Mouse (Mus musculus): Measurements from ENCODE around the gene Cyp2d9. TPM values are rescaled to one million over a fixed set of nuclear protein-coding genes. Genes with fewer than 3 reads are reported as not detected.
"Not testable (repeated sequence)": the region's sequence is repeated elsewhere in the genome, so short reads cannot be mapped to it uniquely, and the experiment has no call there.

Gene Cyp2d9
- total and polyA plus RNA-seq, 2 experiments from 2014 or later = not detected

DNA sequence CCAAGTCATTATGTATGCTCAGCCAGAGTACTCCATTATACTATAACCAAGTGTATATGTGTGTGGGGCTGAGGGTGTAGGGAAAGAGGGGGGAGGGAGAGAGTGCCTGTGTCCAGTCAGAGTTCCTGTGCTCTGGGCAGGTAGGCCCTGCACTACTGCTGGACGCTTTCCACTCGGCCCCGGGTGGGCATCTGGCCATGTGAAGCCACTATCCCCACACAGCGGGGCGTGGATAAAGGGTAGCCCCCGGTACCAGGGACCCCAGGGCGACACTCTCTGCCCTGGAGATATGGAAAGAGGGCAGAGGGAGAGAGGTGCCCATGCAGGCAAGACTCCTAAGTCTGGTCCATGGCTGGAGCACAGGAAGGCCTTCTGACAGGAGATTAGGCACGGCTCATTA, 12.0 kb downstream of the Cyp2d9 start:
- no peak overlapping the region for H3K27ac ChIP-seq (ENCODE audit: low read depth, low read length)
- no peak overlapping the region for H3K4me3 ChIP-seq (ENCODE audit: low read depth, low read length)
- no peak for DNase-seq
- no peak for TF ChIP-seq CTCF (IDR thresholded peaks at IDR 0.05; ENCODE audit: low read depth)
- no peak overlapping the region for H3K9ac ChIP-seq
- ATAC-seq = no peak
- 79% methylated on average over 8 of the region's 8 CpGs for WGBS
- H3K27me3 ChIP-seq (ENCODE audit: insufficient read depth, low read length) = no peaks in the 10 kb centered on the region
- no peaks in the 10 kb centered on the region for H3K9me3 ChIP-seq (ENCODE audit: low read length)
- no peaks in the 10 kb centered on the region for H3K4me1 ChIP-seq (ENCODE audit: insufficient read depth)
- H3K36me3 ChIP-seq (ENCODE audit: insufficient read depth) = no peaks in the 10 kb centered on the region
- no peak overlapping the region for H3K4me2 ChIP-seq (ENCODE audit: low read depth)

DNA sequence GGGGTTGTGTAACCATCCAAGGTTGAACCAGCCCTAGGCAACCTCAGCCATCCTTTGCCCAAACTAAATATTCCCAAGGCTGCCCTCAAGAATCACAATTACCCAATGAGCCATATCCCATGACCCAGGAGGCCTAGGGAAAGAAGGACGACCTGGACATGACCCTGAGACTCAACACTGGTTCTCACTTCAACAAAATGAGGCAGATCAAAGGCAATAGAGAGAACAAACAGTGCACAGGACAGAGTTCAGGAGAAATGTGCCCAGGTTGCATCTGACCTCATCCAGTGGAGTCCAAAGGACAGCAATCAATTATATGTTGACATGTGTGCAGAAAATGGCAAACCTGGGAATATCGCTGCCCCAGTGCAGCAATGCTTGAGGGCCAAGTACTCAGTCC, 16.8 kb downstream of the Cyp2d9 start:
- H3K27me3 ChIP-seq (ENCODE audit: insufficient read depth, low read length); H3K4me1 ChIP-seq (ENCODE audit: insufficient read depth); DNase-seq; H3K36me3 ChIP-seq (ENCODE audit: insufficient read depth); H3K9me3 ChIP-seq (ENCODE audit: low read length); H3K27ac ChIP-seq (ENCODE audit: low read depth, low read length); H3K4me3 ChIP-seq (ENCODE audit: low read depth, low read length); H3K9ac ChIP-seq; H3K4me2 ChIP-seq (ENCODE audit: low read depth); ATAC-seq: not testable (repeated sequence)
- 77% methylated on average over 2 of the region's 2 CpGs for WGBS

DNA sequence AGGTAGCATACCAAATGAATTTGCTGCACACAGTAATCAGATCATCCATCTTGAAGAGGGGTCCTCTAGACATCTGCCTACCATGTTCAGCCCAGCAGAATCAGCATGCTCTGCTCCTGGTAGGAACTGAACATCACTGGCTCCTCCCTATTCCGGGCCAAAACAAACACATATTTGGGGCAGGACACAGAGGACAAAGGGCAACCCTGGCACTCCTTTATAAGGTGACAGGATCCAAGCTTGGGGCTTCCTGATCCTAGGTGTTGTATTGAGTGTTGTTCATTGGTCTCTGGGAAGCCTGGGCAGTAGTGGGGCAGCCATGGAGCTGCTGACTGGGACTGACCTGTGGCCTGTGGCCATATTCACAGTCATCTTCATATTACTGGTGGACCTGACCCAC, 18.9 kb downstream of the Cyp2d9 start:
- not testable (repeated sequence) for H3K27me3 ChIP-seq (ENCODE audit: insufficient read depth, low read length); DNase-seq; H3K9ac ChIP-seq; H3K9me3 ChIP-seq (ENCODE audit: low read length); H3K4me1 ChIP-seq (ENCODE audit: insufficient read depth); H3K4me3 ChIP-seq (ENCODE audit: low read depth, low read length); H3K36me3 ChIP-seq (ENCODE audit: insufficient read depth); H3K27ac ChIP-seq (ENCODE audit: low read depth, low read length); H3K4me2 ChIP-seq (ENCODE audit: low read depth); ATAC-seq
- WGBS = 75% methylated on average over 1 of the region's 1 CpGs

DNA sequence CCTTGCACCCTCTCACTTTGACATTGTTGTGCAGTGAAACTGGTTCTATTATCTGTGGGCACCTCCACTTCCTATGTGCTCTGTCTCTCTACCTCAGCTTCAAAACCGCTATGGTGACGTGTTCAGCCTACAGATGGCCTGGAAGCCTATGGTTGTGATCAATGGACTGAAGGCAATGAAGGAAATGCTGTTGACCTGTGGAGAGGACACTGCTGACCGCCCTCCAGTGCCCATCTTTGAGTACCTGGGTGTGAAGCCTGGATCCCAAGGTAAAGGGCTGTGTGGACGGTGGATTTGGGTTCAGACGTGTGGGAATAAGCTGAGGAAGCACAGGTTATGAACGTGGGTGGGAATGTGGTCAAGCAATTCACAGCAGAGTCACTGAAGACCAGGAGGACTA, 20.3 kb downstream of the Cyp2d9 start:
- not testable (repeated sequence) for H3K9me3 ChIP-seq (ENCODE audit: low read length); ATAC-seq; H3K4me1 ChIP-seq (ENCODE audit: insufficient read depth); H3K27me3 ChIP-seq (ENCODE audit: insufficient read depth, low read length); H3K4me2 ChIP-seq (ENCODE audit: low read depth); H3K9ac ChIP-seq; DNase-seq; H3K36me3 ChIP-seq (ENCODE audit: insufficient read depth); H3K4me3 ChIP-seq (ENCODE audit: low read depth, low read length); H3K27ac ChIP-seq (ENCODE audit: low read depth, low read length)
- WGBS = 88% methylated on average over 6 of the region's 6 CpGs

DNA sequence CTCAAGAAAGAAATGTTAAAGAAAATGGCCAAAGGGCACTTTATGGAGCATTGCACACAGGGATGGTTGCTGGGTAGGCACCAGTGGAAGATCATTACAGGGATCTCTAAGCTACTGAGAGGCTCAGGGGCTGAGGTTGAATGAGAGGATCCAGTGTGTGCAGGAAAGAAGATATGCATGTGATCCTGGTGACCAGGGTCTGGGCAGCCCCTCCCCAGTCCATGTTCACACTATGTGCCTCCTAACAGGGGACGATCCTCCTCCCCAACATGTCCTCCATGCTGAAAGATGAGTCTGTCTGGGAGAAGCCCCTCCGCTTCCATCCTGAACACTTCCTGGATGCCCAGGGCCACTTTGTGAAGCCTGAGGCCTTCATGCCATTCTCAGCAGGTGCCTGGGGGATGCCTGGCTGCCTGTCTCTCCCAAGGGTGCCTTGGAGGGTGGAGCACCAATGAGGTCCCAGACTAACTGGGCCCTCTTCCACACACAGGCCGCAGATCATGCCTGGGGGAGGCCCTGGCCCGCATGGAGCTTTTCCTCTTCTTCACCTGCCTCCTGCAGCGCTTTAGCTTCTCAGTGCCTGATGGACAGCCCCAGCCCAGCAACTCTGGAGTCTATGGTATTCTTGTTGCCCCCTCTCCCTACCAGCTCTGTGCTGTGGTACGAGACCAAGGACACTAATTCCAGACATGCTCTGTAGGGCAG, 23.0 kb downstream of the Cyp2d9 start:
- H3K27ac ChIP-seq (ENCODE audit: low read depth, low read length); H3K9me3 ChIP-seq (ENCODE audit: low read length); H3K36me3 ChIP-seq (ENCODE audit: insufficient read depth); H3K4me2 ChIP-seq (ENCODE audit: low read depth); H3K4me3 ChIP-seq (ENCODE audit: low read depth, low read length); H3K9ac ChIP-seq; H3K4me1 ChIP-seq (ENCODE audit: insufficient read depth); H3K27me3 ChIP-seq (ENCODE audit: insufficient read depth, low read length); DNase-seq; ATAC-seq: not testable (repeated sequence)
- 91% methylated on average over 6 of the region's 6 CpGs for WGBS

DNA sequence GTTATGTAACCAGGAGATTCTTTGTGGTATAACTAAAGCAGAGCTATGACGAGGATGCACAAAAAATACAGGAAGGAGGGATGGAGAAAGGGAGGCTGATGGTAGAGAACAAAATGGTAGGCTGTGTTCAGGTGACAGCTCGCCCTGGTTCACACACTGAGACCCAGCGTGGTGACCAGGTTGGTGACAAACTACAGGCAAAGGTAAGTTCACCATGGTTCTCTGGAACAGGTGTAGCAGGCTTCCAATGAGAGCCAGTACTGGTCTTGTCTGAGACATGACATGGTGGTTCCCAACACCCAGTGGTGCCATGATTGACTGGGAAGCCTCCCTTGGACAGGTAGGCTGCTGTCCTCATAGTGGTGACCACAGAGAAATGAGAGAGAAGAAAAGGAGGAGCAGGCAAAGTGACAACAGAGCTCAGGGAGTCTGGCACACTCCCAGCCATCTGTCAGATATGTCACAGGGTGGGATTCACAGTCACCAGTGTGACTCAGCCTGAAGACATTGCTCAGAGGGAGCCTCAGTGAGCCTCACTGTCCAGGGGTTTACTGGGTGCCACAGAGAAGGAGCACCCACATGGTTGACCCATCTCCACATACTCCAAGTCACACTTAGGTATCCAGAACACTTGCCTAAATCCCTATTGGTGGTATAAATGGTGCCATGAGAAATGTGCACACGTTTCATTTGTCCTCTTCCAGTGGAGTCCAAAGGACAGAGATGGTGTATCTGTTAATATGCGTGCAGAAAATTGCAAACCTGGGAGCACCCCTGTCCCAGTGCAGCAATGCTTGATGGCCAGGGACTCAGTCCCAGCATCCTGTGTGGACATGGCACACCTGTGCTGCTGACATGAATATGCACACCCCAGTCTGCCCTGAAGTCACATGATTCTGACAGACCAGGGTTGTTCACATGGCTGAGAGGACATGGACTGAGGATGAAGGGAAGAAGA, 24.1 kb downstream of the Cyp2d9 start:
- Histone ChIP-seq H3K27me3 (ENCODE audit: insufficient read depth, low read length) (no peaks in the 10 kb centered on the region), H3K27ac (ENCODE audit: low read depth, low read length) (no peak overlapping the region), H3K4me2 (ENCODE audit: low read depth) (no peak overlapping the region), H3K4me3 (ENCODE audit: low read depth, low read length) (no peak overlapping the region), H3K36me3 (ENCODE audit: insufficient read depth) (no peaks in the 10 kb centered on the region), H3K4me1 (ENCODE audit: insufficient read depth) (no peaks in the 10 kb centered on the region), H3K9ac (no peak overlapping the region), H3K9me3 (ENCODE audit: low read length) (no peaks in the 10 kb centered on the region)
- TF ChIP-seq CTCF (IDR thresholded peaks at IDR 0.05; ENCODE audit: low read depth) = no peak
- WGBS = 81% methylated on average over 5 of the region's 5 CpGs
- DNase-seq (no peak), ATAC-seq (no peak)

DNA sequence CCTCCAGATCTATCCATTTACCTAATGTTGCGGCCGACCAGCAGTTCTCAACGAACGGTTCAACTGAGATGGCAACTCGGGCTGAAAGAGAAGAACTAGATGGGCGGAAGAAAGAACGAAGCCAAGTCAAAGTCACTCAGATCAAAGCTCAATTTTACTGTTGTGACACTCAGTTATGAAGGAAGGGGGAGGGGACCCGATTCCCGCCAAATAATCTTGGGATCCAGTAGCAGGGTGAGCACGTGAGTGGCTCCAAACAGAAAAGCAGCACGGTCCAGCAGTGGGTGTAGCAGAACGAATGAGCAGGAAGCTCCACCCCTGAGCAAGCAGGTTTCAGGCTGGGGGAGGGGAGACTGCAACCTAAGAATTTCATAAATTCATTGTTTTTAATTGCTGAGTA, 26.0 kb downstream of the Cyp2d9 start:
- H3K4me3 ChIP-seq (ENCODE audit: low read depth, low read length) = not testable (repeated sequence)

More for the DNA sequence above, 26.0 kb downstream of the Cyp2d9 start:
- not testable (repeated sequence) for H3K9me3 ChIP-seq (ENCODE audit: low read length); H3K27me3 ChIP-seq (ENCODE audit: insufficient read depth, low read length); DNase-seq; H3K36me3 ChIP-seq (ENCODE audit: insufficient read depth); H3K4me1 ChIP-seq (ENCODE audit: insufficient read depth); ATAC-seq; H3K9ac ChIP-seq; H3K4me2 ChIP-seq (ENCODE audit: low read depth); H3K27ac ChIP-seq (ENCODE audit: low read depth, low read length)
- WGBS = 86% methylated on average over 12 of the region's 12 CpGs

Measured in forebrain, postnatal 0 days (tissue).